Mouse (Mus musculus): ENCODE results near the gene Baz2a. TPM values are rescaled to one million over a fixed set of nuclear protein-coding genes. Genes with fewer than 3 reads are reported as not detected.
"Not testable (repeated sequence)": the region's sequence is repeated elsewhere in the genome, so short reads cannot be mapped to it uniquely, and the experiment has no call there.

Baz2a gene
- 22.7 and 36.6 TPM in 2 replicates for polyA plus RNA-seq (2012; rRNA removed)

GRCm38 (mm10) chr10:128091564-128092505, at the start of gene Baz2a:
Baz2a (plus strand) TSS chr10:128091577.
- under 1% methylated on average over 20 of the region's 20 CpGs for WGBS
- DNase-seq (ENCODE audit: low read depth, low spot score): no peak

DNA sequence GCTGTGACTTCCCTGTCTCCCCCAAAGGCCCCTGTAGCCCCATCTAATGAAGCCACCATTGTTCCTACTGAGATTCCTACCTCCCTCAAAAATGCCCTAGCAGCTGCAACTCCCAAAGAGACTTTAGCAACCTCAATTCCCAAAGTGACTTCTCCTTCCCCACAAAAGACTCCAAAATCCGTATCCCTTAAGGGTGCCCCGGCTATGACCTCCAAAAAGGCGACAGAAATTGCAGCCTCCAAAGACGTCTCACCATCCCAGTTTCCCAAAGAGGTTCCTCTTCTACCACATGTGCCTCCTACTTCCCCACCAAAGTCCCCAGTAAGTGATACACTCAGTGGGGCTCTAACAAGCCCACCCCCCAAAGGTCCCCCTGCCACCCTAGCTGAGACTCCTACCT, 49.7 kb upstream of the Baz2a start:
- no peak for DNase-seq (ENCODE audit: low read depth, low spot score)
- WGBS: 74% methylated on average over 4 of the region's 4 CpGs

DNA sequence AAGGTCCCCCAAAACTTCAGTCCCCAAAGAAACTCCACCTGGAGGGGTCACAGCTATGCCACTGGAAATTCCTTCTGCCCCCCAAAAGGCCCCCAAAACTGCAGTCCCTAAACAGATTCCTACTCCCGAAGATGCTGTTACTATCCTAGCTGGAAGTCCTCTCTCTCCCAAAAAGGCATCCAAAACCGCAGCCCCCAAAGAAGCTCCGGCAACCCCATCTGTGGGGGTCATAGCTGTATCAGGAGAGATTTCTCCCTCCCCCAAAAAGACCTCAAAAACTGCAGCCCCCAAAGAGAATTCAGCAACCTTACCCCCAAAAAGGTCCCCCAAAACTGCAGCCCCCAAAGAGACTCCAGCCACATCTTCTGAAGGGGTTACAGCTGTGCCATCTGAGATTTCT, 48.9 kb upstream of the Baz2a start:
- DNase-seq (ENCODE audit: low read depth, low spot score): no peak
- WGBS: 70% methylated on average over 3 of the region's 3 CpGs

- no peak for DNase-seq (ENCODE audit: low read depth, low spot score)
- WGBS: 56% methylated on average over 3 of the region's 3 CpGs
Measured at GRCm38 (mm10) chr10:128043041-128043835, 48.1 kb upstream of the Baz2a start.

DNA sequence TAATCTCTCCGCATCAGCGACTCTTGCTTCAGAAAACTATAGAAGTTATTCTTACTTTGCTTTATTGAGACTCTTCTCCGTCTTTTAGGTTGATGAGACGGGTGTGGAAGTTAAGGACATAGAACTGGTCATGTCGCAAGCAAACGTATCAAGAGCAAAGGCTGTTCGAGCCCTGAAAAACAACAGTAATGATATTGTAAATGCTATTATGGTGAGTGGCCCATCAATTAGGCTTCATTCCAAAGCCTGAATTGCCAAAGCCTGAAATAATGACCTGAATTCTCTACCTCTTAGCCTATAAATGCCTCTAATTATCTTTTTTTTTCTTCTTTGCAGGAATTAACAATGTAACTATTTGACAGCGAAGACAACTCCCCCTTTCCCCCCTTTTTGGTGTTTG, 43.2 kb upstream of the Baz2a start:
- WGBS: 88% methylated on average over 8 of the region's 8 CpGs
- no peak for DNase-seq (ENCODE audit: low read depth, low spot score)

DNA sequence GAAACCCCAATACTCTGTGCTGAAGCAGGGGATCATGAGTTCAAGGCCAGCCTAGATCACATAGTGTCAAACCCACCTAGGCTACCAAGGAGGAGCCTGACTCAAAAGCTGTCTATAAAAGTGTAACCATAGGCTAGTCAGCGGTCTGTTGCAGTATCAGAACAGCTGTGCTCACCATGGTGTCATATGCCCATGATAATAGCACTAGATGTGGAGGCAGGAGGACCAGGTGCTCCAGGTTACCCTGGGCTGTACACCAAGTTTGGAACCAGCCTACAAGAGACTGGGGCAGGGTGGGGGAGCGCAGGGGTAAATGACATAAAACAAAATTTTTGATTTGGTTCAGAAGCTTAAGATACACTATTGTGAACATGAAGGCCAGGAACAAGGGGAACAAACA, 41.6 kb upstream of the Baz2a start:
- 97% methylated on average over 2 of the region's 2 CpGs for WGBS
- DNase-seq (ENCODE audit: low read depth, low spot score): no peak

DNA sequence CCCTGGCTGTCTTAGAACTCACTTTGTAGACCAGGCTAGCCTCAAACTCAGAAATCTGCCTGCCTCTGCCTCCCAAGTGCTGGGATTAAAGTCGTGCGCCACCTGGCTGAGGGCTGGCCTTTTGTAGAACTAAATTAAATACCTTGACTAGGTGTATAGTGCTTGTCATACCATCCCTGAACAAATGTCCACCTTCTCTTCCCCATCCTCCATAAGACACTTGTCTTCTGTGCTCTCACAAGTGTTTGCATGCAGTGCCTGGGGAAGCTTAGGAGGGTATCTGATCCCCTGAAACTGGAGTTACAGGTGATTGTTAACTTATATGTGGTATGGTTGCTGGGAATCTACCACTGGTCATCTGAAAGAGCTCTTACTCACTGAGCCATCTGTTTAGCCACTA, 41.0 kb upstream of the Baz2a start:
- 92% methylated on average over 2 of the region's 2 CpGs for WGBS
- no peak for DNase-seq (ENCODE audit: low read depth, low spot score)

DNA sequence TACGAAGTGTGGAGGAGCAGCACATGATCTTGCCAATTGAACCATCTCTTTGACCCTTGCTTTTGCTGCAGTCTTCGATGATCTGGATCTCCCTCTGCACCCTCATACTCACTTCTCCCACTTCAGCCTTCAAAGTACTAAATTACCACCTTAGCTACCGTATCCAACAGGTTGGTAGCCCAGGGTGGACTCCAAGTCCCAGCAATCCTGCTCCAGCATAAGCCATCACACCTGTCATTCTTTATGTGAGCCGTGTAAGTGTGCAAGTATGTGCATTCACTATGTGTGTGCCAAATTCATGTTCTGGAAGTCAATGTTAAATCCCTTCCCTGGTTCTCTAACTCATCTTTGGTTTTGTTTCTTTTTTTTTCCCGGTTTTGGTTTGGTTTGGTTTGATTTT, 39.8 kb upstream of the Baz2a start:
- 96% methylated on average over 5 of the region's 5 CpGs for WGBS
- no peak for DNase-seq (ENCODE audit: low read depth, low spot score)

GRCm38 (mm10) chr10:128052136-128052535, 39.2 kb upstream of the Baz2a start:
- DNase-seq (ENCODE audit: low read depth, low spot score): not testable (repeated sequence)
- 94% methylated on average over 1 of the region's 2 CpGs for WGBS

DNA sequence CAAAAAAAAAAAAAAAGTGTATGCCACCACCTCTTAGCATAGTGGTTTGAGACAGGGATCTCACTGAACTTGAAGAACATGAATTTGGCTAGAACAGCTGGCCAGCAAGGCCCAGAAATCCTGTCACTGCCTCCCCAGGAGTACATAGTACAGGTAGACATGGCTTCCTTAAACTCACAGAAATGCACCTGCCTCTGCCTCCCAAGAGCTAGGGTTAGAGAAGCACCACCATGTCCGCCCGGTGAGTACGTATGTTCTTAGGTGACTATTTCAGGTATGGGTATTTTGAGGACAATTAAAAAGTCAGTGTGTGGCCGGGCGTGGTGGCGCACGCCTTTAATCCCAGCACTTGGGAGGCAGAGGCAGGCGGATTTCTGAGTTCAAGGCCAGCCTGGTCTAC, 38.4 kb upstream of the Baz2a start:
- 91% methylated on average over 8 of the region's 8 CpGs for WGBS
- no peak for DNase-seq (ENCODE audit: low read depth, low spot score)

DNA sequence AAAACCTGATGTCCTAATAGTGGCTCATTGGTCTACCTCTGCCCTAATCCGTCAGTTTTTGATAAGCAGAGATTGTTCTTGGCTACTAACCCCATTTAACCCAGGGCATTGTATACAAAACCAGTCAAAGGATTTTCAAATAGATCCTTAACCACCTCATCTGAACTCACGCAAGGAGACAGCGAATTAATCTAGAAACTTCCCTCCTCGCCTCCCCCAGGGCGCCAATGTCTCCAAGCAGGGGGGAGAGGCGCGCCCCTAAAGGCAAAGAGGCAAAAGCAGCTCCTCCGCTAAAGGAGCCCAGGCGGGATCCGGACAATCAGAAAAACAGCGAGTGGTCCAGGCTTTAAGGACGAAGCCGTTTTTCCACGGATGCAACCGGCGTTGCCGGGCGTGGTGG, 33.2 kb upstream of the Baz2a start:
- under 1% methylated on average over 18 of the region's 18 CpGs for WGBS
- DNase-seq (ENCODE audit: low read depth, low spot score): no peak

DNA sequence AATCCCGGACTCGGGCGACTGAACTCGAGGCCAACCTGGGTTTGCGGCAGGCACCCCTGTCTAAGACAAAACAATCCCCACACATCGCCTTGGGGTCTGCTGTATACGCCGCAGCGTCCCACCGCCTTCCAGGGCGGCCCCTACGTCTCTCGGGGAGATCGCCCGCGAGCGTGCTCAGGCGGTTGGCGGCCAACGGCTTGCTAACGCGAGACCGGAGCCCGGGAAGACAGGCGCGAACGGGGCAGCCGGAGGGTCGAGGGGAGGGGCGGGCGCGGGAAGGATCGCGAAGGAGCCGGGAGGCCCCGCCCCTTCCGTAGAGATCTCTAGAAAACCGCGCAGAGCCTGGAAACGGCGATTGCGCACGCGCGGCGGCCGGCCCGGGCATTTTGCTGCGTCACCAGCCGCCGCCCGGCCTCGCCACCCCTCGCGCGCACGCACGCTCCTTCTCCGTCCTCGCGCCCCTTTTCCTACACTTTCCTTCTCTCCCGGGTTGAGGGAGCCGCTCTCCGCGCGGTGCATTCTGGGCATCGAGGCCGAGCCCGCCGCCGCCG, 32.7 kb upstream of the Baz2a start, which contains the start of gene Ptges3:
Gene Ptges3, plus strand, starts transcription at position 354 of the 551 bp plus-strand sequence.
- under 1% methylated on average over 63 of the region's 72 CpGs for WGBS
- peak; percentile 70 for DNase-seq (ENCODE audit: low read depth, low spot score)

- no peak for DNase-seq (ENCODE audit: low read depth, low spot score)
- WGBS: under 1% methylated on average over 61 of the region's 62 CpGs
Measured at GRCm38 (mm10) chr10:128059207-128059981, 32.0 kb upstream of the Baz2a start.

GRCm38 (mm10) chr10:128061109-128061508, 30.3 kb upstream of the Baz2a start:
- WGBS: 56% methylated on average over 5 of the region's 5 CpGs
- no peak for DNase-seq (ENCODE audit: low read depth, low spot score)

GRCm38 (mm10) chr10:128062221-128062989, 29.0 kb upstream of the Baz2a start:
- WGBS: 85% methylated on average over 6 of the region's 6 CpGs
- DNase-seq (ENCODE audit: low read depth, low spot score): no peak

- DNase-seq (ENCODE audit: low read depth, low spot score): no peak
- 63% methylated on average over 5 of the region's 5 CpGs for WGBS
Measured at GRCm38 (mm10) chr10:128066072-128066471, 25.3 kb upstream of the Baz2a start.

GRCm38 (mm10) chr10:128069201-128069600, 22.2 kb upstream of the Baz2a start:
- DNase-seq (ENCODE audit: low read depth, low spot score): no peak
- WGBS: 89% methylated on average over 4 of the region's 4 CpGs

DNA sequence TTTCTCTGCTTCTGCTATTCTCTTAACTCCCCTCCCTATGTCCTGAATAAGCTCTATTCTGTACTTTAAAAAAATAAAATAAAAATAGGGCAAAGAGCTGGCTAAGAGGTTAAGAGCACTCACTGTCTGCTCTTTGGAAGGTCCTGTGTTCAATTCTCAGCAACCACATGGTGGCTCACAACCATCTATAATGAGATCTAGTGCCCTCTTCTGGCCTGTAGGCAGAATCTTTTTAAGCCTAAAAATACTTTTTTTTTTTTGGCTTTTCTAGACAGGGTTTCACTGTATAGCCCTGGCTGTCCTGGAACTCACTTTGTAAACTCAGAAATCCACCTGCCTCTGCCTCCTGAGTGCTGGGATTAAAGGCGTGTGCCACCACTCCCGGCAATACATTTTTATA, 20.9 kb upstream of the Baz2a start:
- 60% methylated on average over 2 of the region's 2 CpGs for WGBS

DNA sequence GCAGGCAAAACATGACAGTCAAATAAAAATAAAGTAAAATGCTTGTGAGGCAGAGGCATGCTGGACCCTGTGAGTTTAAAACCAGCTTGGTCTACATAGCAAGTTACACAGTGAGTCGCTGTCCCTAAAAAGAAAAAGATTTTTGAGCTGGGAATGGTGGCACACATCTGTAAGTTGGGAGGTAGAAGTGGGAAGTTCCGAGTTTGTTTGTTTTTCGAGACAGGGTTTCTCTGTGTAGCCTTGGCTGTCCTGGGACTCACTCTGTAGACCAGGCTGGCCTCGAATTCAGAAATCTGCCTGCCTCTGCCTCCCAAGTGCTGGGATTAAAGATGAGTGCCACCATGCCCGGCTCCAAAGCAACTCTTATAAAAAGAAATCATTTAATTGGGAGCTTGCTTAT, 13.1 kb upstream of the Baz2a start:
- WGBS: 80% methylated on average over 5 of the region's 5 CpGs

More for the DNA sequence above, 20.9 kb upstream of the Baz2a start:
- DNase-seq (ENCODE audit: low read depth, low spot score): not testable (repeated sequence)

More for the DNA sequence above, 13.1 kb upstream of the Baz2a start:
- DNase-seq (ENCODE audit: low read depth, low spot score): not testable (repeated sequence)
